Mouse (Mus musculus): ENCODE measurements around the gene Tmem41a.

The Tmem41a gene

GRCm38 (mm10) chr16:21901286-21901685, 46.1 kb downstream of the Tmem41a start:
- DNase-seq = no peak

- DNase-seq = no peak
Measured at GRCm38 (mm10) chr16:21893890-21894289, 53.5 kb downstream of the Tmem41a start.

GRCm38 (mm10) chr16:21887601-21888000, 59.8 kb downstream of the Tmem41a start:
- DNase-seq = no peak

Measured in kidney, postnatal 36 days (tissue).